Mouse (Mus musculus) stomach, embryonic 16.5 days (tissue): ENCODE data around the gene Galnt15. TPM values are rescaled to one million over a fixed set of nuclear protein-coding genes. Genes with fewer than 3 reads are reported as not detected.
"Not testable (repeated sequence)": the region's sequence is repeated elsewhere in the genome, so short reads cannot be mapped to it uniquely, and the experiment has no call there.

Source experiments
- ATAC-seq: fragments of 200-750 bp; cut with Nextera tagmentation; 2 replicates; pipeline ENCODE4 v1.8.0; 2017; ENCODE audit warnings: moderate number of reproducible peaks, moderate TSS enrichment; ENCODE audit not compliant: insufficient read depth, low FRiP score
- H3K27ac ChIP-seq: fragments of 300-500 bp; sonication (generic); 2 replicates; pipeline ENCODE4 v1.5.1; 2014; ENCODE audit warnings: low read length
- H3K27me3 ChIP-seq: fragments of 300-500 bp; sonication (generic); 2 replicates; pipeline ENCODE4 v1.6.1; 2014; ENCODE audit warnings: low read length, control low read depth, mixed read lengths; ENCODE audit not compliant: control insufficient read depth, insufficient read depth
- H3K36me3 ChIP-seq: fragments of 300-500 bp; sonication (generic); 2 replicates; pipeline ENCODE4 v1.6.1; 2014; ENCODE audit warnings: low read length; ENCODE audit not compliant: control insufficient read depth, insufficient read depth
- H3K4me1 ChIP-seq: fragments of 300-500 bp; sonication (generic); 2 replicates; pipeline ENCODE4 v1.6.1; 2014; ENCODE audit warnings: low read length, control low read depth, mixed read lengths; ENCODE audit not compliant: control insufficient read depth, insufficient read depth
- H3K4me2 ChIP-seq: fragments of 300-500 bp; sonication (generic); 2 replicates; pipeline ENCODE4 v1.6.1; 2014; ENCODE audit warnings: low read depth, low read length, mixed read lengths
- H3K4me3 ChIP-seq: fragments of 300-500 bp; sonication (generic); replicated peaks from 2 replicates; pipeline ENCODE4 v1.5.1; 2014; ENCODE audit warnings: mild to moderate bottlenecking, low read length
- H3K9ac ChIP-seq: fragments of 300-500 bp; sonication (generic); 2 replicates; pipeline ENCODE4 v1.6.1; 2014; ENCODE audit warnings: low read length
- H3K9me3 ChIP-seq: fragments of 300-500 bp; sonication (generic); replicated peaks from 2 replicates; pipeline ENCODE4 v1.6.1; 2016; ENCODE audit warnings: low read length, control low read depth; ENCODE audit not compliant: control insufficient read depth
- WGBS: fragments of 180-500 bp; shearing (Covaris S2); extraction: QIAGEN DNeasy Blood & Tissue Kit; methylation state at CpG from one replicate; pipeline ENCODE4 v1.1.7; 2014; 5-methylcytosine and 5-hydroxymethylcytosine counted together
- polyA plus RNA-seq: library from polyadenylated mRNA; unstranded; fragments of >200 nt; fragmentation: Nextera tagmentation; extraction: Ambion mirVana; gene quantifications from 2 replicates; pipeline ENCODE4 v1.2.1, GENCODE M21; 2015

The Galnt15 gene
- polyA plus RNA-seq, 1 experiment from 2014 or later: 0.32 TPM

DNA sequence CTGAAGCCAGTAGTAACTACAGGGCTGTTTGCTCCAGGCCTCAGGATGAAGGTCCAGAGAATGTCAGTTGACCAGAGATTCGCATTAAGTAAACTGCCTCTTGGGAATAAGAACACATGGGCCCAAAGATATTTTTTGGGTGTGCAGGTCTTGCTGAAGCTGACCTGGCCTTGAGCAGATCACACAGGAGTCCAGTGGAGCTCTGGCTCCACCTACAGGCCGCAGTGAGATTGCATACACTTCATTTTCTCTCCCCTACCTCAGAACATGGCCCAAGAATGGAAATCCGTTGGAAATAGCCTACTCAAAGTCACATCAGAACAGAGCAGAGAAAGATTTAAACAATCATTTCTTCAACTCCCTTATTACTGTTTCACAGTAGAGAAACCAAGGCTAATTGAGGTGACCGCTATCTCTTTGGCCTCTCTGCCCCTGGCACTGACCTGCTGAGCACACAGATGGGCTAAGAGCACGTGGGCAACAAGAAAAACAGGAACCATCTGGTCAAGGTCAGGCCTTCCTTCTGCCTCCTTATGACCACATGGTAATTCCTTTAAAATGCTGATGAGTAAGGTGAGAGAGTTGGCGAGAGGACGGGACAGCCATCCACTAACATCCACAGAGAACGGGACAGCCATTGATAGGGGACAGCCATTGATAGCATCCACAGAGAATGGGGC is 48.2 kb downstream of the Galnt15 start:
- Histone ChIP-seq H3K4me2 (no peak overlapping the region), H3K9me3 (no peaks in the 10 kb centered on the region), H3K4me3 (no peak overlapping the region), H3K9ac (no peak overlapping the region), H3K27ac (no peak overlapping the region), H3K27me3 (no peaks in the 10 kb centered on the region), H3K4me1 (no peaks in the 10 kb centered on the region), H3K36me3 (peaks cover 3% of the 10 kb centered on the region; the same call in 1 of the 2 replicates)
- WGBS: 49% methylated on average over 8 of the region's 8 CpGs
- ATAC-seq: peak; percentile 53; the same call in 1 of the 2 replicates

DNA sequence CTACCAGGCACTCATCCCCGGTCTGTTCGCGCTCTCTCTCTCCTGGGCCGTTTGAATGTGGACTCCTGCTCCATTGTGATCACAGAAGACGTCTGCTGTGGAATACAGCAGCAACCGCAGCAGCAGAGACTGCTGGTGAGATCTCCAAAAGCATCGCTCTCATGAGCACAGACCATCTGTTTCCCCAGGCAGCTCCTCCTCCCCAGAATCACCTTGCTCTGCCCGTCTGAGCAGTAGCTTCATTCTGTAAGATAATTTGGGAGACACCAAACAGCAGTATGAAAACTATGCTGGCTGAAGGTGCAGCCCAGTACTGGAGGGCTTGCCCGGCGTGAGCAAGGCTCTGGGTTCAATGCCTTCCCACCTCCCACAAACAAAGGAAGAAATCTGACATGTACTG is 52.2 kb downstream of the Galnt15 start:
- Histone ChIP-seq H3K4me3 (no peak overlapping the region), H3K27me3 (no peaks in the 10 kb centered on the region), H3K4me1 (peaks cover 3% of the 10 kb centered on the region), H3K4me2 (no peak overlapping the region), H3K36me3 (peaks cover 12% of the 10 kb centered on the region), H3K9ac (no peak overlapping the region), H3K9me3 (no peaks in the 10 kb centered on the region), H3K27ac (no peak overlapping the region)
- 80% methylated on average over 10 of the region's 10 CpGs for whole genome bisulfite sequencing
- ATAC-seq: no peak

DNA sequence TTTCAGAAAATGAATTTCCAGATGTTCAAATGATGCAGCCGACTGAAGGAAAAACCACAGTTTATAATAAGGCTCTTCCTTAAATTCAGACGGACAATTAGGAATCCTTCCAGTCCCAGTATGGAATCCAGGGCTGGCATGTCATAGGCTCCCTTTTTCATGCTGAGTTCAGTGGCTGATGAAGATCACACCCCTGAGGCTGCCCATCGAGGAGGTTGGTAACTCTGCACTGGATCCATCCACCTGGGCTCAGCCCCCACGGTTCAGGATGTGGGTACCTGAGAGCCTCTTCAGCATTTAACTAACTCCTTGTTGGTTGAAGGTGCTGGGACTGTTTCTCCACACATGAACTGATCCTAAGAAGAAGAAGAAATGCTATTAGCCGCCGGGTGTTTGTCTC is 54.1 kb downstream of the Galnt15 start:
- H3K27ac ChIP-seq: no peak overlapping the region

DNA sequence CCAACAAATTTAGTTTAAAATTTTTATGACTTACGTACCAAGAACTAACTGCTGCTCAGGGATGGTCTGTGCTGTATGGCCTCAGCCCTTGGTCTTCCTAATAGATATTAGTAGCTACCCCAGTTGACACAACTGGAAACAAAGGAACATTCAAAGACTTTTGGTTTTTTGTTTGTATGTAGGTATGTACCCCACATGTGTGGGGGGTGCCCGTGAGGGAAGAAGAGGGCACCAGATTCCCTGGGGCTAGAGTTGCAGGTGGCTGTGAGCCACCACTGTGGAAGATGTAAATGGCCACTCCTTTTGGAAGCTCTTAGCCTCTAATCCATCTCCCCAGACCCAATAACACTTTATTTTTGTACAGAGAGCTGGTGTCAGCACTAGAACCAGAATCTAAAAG is 54.7 kb downstream of the Galnt15 start:
- peaks cover 7% of the 10 kb centered on the region for H3K4me1 ChIP-seq
- 97% methylated on average over 2 of the region's 2 CpGs for WGBS
- H3K4me2 ChIP-seq: no peak overlapping the region
- no peak overlapping the region for H3K4me3 ChIP-seq
- no peak for ATAC-seq
- no peak overlapping the region for H3K9ac ChIP-seq
- H3K27me3 ChIP-seq: no peaks in the 10 kb centered on the region
- H3K9me3 ChIP-seq: no peaks in the 10 kb centered on the region
- peaks cover 12% of the 10 kb centered on the region for H3K36me3 ChIP-seq
- no peak overlapping the region for H3K27ac ChIP-seq

More for the DNA sequence above, 54.1 kb downstream of the Galnt15 start:
- no peak for ATAC-seq
- Histone ChIP-seq H3K9me3 (no peaks in the 10 kb centered on the region), H3K4me3 (no peak overlapping the region), H3K4me2 (no peak overlapping the region), H3K9ac (no peak overlapping the region), H3K27me3 (no peaks in the 10 kb centered on the region), H3K4me1 (peaks cover 7% of the 10 kb centered on the region), H3K36me3 (peaks cover 12% of the 10 kb centered on the region)
- WGBS: 91% methylated on average over 6 of the region's 6 CpGs

DNA sequence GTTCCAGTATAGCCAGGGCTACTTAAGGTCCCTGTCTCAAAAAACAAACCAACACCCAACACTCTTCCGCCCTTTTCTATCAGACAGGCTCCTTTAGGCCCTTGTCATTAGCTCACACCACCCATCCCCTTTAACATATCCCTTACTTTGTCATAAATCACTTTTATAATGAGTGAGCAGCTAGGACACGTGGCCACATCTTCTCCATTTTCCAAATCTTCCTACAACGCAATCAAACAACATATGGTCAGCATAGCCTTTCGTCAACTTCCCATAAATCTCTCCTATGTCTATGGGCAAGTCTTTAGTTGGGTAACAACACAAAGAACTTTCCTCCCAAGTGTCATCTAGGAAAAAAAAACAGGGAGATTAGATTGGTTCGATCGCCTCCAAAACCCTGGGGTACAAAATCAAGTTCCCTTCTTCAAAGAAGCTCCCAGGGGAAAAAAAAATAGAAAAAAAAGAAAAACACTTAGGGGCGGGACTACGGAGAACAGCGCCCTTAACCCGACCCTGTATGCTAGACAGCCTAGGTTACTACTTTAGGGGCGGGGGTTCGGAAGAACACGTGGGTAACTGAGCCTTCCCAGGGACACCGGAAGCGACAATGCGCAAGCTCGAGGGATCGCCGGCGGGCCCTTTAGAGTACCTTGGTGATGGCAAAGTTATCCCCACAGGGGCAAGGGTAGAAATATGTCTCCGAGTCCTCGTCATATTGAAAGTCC is 56.1 kb downstream of the Galnt15 start, which contains the start of gene Oxnad1:
Oxnad1 (plus strand) TSS at position 614 of the 725 bp plus-strand sequence.
- H3K27ac ChIP-seq: peak within 1 kb of the TSS; percentile 94
- H3K36me3 ChIP-seq: peaks cover 12% of the 10 kb centered on the region
- ATAC-seq: peak; percentile 95
- H3K4me3 ChIP-seq: peak within 1 kb of the TSS; percentile 70
- no peaks in the 10 kb centered on the region for H3K9me3 ChIP-seq
- peak within 1 kb of the TSS; percentile 85 for H3K4me2 ChIP-seq
- WGBS: 2% methylated on average over 22 of the region's 22 CpGs
- peaks cover 7% of the 10 kb centered on the region for H3K4me1 ChIP-seq
- H3K27me3 ChIP-seq: no peaks in the 10 kb centered on the region
- H3K9ac ChIP-seq: peak within 1 kb of the TSS; percentile 86

DNA sequence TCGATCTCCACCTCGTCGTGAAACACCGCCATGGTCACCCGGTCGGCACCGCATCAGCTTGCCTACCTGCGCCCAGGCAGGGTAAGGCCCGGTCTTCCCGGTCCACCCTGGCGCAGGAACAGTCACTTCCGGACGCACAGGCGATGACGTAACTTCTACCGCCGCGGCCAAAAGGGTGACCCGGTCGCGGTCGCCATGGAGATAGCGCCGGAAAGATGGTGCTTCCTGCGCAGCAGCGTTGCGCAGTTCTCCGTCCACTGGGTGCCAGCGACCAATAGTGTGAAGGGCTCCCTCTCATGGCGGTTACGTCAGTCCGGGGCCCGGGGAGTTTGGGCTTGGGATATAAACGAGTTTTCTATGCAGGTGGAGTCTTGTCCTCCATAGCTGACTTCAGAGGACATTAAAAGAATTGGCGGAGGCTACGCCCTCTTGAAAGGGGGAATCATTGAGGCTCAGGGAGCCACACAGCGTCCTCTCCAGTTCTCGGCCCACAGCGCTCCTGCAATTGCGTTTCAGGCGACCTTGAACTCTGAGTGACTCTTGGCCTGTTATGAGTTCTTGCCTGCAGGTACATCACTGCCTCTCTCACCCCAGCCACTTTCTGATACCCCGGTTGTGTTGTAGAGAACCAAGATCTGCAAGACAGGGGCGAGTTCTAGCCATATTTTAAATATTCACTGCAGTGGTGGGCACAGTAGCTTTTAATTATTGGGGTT is 56.9 kb downstream of the Galnt15 start, which contains the start of gene Dph3:
Dph3 (minus strand) TSS at position 244 of the 716 bp plus-strand sequence.
- Histone ChIP-seq H3K27me3 (no peaks in the 10 kb centered on the region), H3K4me3 (peak within 1 kb of the TSS; percentile 70), H3K4me1 (peaks cover 7% of the 10 kb centered on the region), H3K9me3 (no peaks in the 10 kb centered on the region), H3K27ac (peak within 1 kb of the TSS; percentile 94), H3K4me2 (peak within 1 kb of the TSS; percentile 85), H3K9ac (peak within 1 kb of the TSS; percentile 86), H3K36me3 (peaks cover 12% of the 10 kb centered on the region)
- ATAC-seq: peak; percentile 98
- WGBS: under 1% methylated on average over 43 of the region's 43 CpGs

DNA sequence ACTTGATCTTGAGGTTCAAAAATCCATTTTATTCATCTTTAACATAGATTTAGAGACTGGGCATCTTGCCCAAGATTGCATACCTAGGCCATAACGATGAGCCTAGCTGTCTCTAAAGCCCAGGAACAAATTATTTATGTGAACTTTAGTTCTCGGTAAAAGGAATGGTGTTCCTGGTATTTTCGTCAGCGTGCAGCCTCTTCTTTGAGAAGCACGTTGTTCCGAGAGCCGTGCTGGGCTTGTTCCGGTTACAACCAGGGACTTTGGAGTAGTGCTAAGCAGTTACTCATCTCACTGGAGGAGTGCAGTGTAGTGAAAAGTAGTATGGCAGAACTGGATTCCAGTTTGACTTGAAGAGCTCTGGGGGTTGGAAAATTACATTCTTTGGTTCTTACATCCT is 57.4 kb downstream of the Galnt15 start:
- WGBS: 7% methylated on average over 8 of the region's 8 CpGs
- Histone ChIP-seq H3K4me2 (peak overlapping the region; percentile 83), H3K4me1 (peaks cover 7% of the 10 kb centered on the region), H3K27ac (peak overlapping the region; percentile 94), H3K9me3 (no peaks in the 10 kb centered on the region), H3K36me3 (peaks cover 12% of the 10 kb centered on the region), H3K9ac (peak overlapping the region; percentile 86), H3K4me3 (peak overlapping the region; percentile 70), H3K27me3 (no peaks in the 10 kb centered on the region)
- no peak for ATAC-seq

DNA sequence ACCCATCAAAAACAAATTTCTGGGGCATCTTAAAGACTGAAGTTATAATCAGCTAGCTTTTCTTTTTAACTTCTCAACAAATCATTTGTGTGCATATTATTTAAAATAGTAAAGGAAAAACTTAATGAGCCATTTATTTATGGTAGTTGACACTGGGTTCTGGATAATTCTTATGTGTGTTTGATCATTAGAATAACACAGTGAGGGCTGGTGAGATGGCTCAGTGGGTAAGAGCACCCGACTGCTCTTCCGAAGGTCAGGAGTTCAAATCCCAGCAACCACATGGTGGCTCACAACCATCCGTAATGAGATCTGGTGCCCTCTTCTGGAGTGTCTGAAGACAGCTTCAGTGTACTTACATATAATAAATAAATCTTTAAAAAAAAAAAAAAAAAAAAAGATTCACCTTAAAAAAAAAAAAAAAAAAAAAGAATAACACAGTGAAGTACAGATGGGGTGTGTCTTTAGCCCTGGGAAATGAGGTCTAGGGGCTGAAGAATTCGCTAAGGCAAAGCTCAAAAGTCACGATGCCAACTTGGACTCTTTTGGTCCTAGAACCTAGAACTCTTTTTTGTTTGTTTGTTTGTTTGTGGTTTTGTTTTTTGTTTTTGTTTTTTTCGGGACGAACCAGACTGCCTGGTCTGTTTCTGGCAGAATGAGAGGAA is 58.9 kb downstream of the Galnt15 start:
- not testable (repeated sequence) for H3K9ac ChIP-seq, H3K36me3 ChIP-seq, H3K4me3 ChIP-seq, H3K4me2 ChIP-seq, H3K27ac ChIP-seq, ATAC-seq, H3K27me3 ChIP-seq, H3K9me3 ChIP-seq
- H3K4me1 ChIP-seq: peaks cover 11% of the 10 kb centered on the region
- 84% methylated on average over 7 of the region's 7 CpGs for WGBS
